Mouse (Mus musculus): ENCODE data around the gene 4930404N11Rik. TPM values are rescaled to one million over a fixed set of nuclear protein-coding genes. Genes with fewer than 3 reads are reported as not detected.

4930404N11Rik gene
- polyA plus RNA-seq, 1 experiment from 2014 or later: 0.43 TPM

DNA sequence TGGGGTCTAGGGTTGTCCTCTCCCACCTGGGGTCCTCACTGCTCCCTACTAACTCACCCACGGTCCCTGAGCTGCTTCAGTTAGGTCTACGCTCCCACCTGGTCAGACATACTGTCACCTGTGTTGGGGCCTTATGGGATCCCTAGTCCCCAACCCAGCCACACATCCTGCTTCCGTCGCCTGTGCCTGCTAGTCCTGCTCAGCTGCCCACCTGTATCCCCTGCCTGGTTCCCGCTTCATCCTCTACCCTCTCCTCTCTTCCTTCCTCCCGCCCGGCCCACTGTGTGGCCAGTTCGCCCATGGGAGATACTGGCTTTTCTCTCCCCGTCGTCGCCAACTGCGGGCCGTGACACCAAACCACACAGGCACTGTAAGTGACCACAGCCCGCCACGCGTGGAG lies 50.0 kb downstream of the 4930404N11Rik start:
- peaks cover 24% of the 10 kb centered on the region for H3K4me1 ChIP-seq (ENCODE audit: control insufficient read depth, insufficient read depth, low read length)
- WGBS: 91% methylated on average over 16 of the region's 16 CpGs
- no peak overlapping the region for H3K9ac ChIP-seq (replicated peaks; ENCODE audit: low read depth, low read length)
- ATAC-seq (ENCODE audit: insufficient number of reproducible peaks, insufficient read depth, low FRiP score, low read depth): no peak
- no peak overlapping the region for H3K27ac ChIP-seq (ENCODE audit: low read length)
- H3K36me3 ChIP-seq (ENCODE audit: control insufficient read depth, insufficient read depth, low read length): peaks cover 62% of the 10 kb centered on the region
- no peak overlapping the region for H3K4me3 ChIP-seq (ENCODE audit: low read depth, low read length)
- no peaks in the 10 kb centered on the region for H3K9me3 ChIP-seq (ENCODE audit: control insufficient read depth, low read depth, low read length)
- H3K4me2 ChIP-seq (replicated peaks; ENCODE audit: low read depth, low read length): no peak overlapping the region
- no peaks in the 10 kb centered on the region for H3K27me3 ChIP-seq (ENCODE audit: control insufficient read depth, insufficient read depth, low read length)

DNA sequence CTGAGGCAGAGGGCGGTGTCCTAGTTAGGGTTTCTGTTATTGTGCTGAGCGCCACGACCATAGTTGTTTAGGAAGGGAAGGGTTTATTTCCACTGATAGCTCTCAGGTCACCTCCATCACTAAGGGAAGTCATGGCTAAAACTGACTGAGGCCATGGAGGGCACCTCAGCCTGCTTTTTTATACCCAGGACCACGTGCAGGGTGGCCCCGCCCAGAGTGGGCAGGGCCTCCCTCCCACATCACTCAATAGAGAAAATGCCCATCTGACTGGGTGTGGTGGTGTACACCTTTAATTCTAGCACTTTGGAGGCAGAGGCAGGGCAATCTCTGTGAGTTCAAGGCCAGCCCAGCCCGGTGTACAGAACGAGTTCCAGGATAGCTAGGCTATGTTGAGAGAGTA lies 51.4 kb downstream of the 4930404N11Rik start:
- peaks cover 20% of the 10 kb centered on the region for H3K4me1 ChIP-seq (ENCODE audit: control insufficient read depth, insufficient read depth, low read length)
- H3K9me3 ChIP-seq (ENCODE audit: control insufficient read depth, low read depth, low read length): no peaks in the 10 kb centered on the region
- no peak overlapping the region for H3K4me2 ChIP-seq (replicated peaks; ENCODE audit: low read depth, low read length)
- H3K4me3 ChIP-seq (ENCODE audit: low read depth, low read length): no peak overlapping the region
- 79% methylated on average over 7 of the region's 7 CpGs for WGBS
- no peak overlapping the region for H3K9ac ChIP-seq (replicated peaks; ENCODE audit: low read depth, low read length)
- H3K27ac ChIP-seq (ENCODE audit: low read length): no peak overlapping the region
- H3K27me3 ChIP-seq (ENCODE audit: control insufficient read depth, insufficient read depth, low read length): no peaks in the 10 kb centered on the region
- no peak for ATAC-seq (ENCODE audit: insufficient number of reproducible peaks, insufficient read depth, low FRiP score, low read depth)
- peaks cover 70% of the 10 kb centered on the region for H3K36me3 ChIP-seq (ENCODE audit: control insufficient read depth, insufficient read depth, low read length)

DNA sequence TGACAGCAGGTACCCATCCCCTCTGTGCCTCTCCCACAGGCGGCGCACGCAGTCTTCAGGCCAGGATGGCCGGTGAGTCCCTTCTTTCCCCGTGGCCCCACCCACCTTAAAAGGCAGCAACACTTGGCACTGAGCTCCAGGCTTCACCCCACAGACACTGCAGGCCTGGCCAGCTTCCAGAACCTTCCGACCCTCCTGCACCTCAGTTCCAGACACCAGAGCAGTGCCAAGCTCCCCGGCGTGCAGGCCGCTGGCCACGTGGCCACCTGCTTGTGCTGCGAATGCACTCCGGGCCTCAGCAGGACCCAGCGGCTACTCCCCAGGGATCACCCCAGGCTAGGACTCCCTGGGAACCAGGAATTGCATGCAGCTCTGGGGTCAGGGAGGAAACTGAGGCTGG lies 52.0 kb downstream of the 4930404N11Rik start:
- no peak overlapping the region for H3K4me3 ChIP-seq (ENCODE audit: low read depth, low read length)
- 95% methylated on average over 13 of the region's 13 CpGs for WGBS
- H3K9me3 ChIP-seq (ENCODE audit: control insufficient read depth, low read depth, low read length): no peaks in the 10 kb centered on the region
- no peaks in the 10 kb centered on the region for H3K27me3 ChIP-seq (ENCODE audit: control insufficient read depth, insufficient read depth, low read length)
- H3K4me2 ChIP-seq (replicated peaks; ENCODE audit: low read depth, low read length): no peak overlapping the region
- H3K4me1 ChIP-seq (ENCODE audit: control insufficient read depth, insufficient read depth, low read length): peaks cover 14% of the 10 kb centered on the region; the same call in 1 of the 2 replicates
- no peak for ATAC-seq (ENCODE audit: insufficient number of reproducible peaks, insufficient read depth, low FRiP score, low read depth)
- H3K9ac ChIP-seq (replicated peaks; ENCODE audit: low read depth, low read length): no peak overlapping the region
- peaks cover 72% of the 10 kb centered on the region for H3K36me3 ChIP-seq (ENCODE audit: control insufficient read depth, insufficient read depth, low read length)
- no peak overlapping the region for H3K27ac ChIP-seq (ENCODE audit: low read length)

Small RNA genes lying within 50 kb of the gene (microRNA-seq; reads per million reads assigned to microRNA genes)
- not detected for gene Mir6913

Other genes with a start within 250 kb of the 4930404N11Rik start
- 25.5 and 27.4 TPM in 2 replicates for gene Zbtb7a, start 230.6 kb downstream of the 4930404N11Rik start, polyA plus RNA-seq (2014; fragmentation: Nextera tagmentation; extraction: Ambion mirVana)
- gene Pias4, start 197.9 kb downstream of the 4930404N11Rik start, polyA plus RNA-seq (2014; fragmentation: Nextera tagmentation; extraction: Ambion mirVana): 32.7 and 40.9 TPM in 2 replicates
- 416 and 434 TPM in 2 replicates for gene Eef2, start 189.2 kb downstream of the 4930404N11Rik start, polyA plus RNA-seq (2014; fragmentation: Nextera tagmentation; extraction: Ambion mirVana)
- 48.9 and 58.7 TPM in 2 replicates for gene Dapk3, start 182.8 kb downstream of the 4930404N11Rik start, polyA plus RNA-seq (2014; fragmentation: Nextera tagmentation; extraction: Ambion mirVana)
- gene 4930442H23Rik, start 182.0 kb downstream of the 4930404N11Rik start, polyA plus RNA-seq (2014; fragmentation: Nextera tagmentation; extraction: Ambion mirVana): not detected in 2 replicates
- 0.14 and 0.35 TPM in 2 replicates for gene Nmrk2, start 163.8 kb downstream of the 4930404N11Rik start, polyA plus RNA-seq (2014; fragmentation: Nextera tagmentation; extraction: Ambion mirVana)
- gene Atcay, start 135.0 kb downstream of the 4930404N11Rik start, polyA plus RNA-seq (2014; fragmentation: Nextera tagmentation; extraction: Ambion mirVana): 1.9 and 2.2 TPM in 2 replicates
- 9.2 and 10.8 TPM in 2 replicates for gene Zfr2, start 132.7 kb downstream of the 4930404N11Rik start, polyA plus RNA-seq (2014; fragmentation: Nextera tagmentation; extraction: Ambion mirVana)
- 3.4 and 3.9 TPM in 2 replicates for gene Matk, start 112.9 kb downstream of the 4930404N11Rik start, polyA plus RNA-seq (2014; fragmentation: Nextera tagmentation; extraction: Ambion mirVana)
- 223 and 246 TPM in 2 replicates for gene Mrpl54, start 98.9 kb downstream of the 4930404N11Rik start, polyA plus RNA-seq (2014; fragmentation: Nextera tagmentation; extraction: Ambion mirVana)
- gene Apba3, start 98.9 kb downstream of the 4930404N11Rik start, polyA plus RNA-seq (2014; fragmentation: Nextera tagmentation; extraction: Ambion mirVana): 47.0 and 51.1 TPM in 2 replicates
- 21.6 and 25.2 TPM in 2 replicates for gene Tjp3, start 74.2 kb downstream of the 4930404N11Rik start, polyA plus RNA-seq (2014; fragmentation: Nextera tagmentation; extraction: Ambion mirVana)
- gene Pip5k1c, start 72.9 kb downstream of the 4930404N11Rik start, polyA plus RNA-seq (2014; fragmentation: Nextera tagmentation; extraction: Ambion mirVana): 50.1 and 51.4 TPM in 2 replicates
- 21.3 and 21.7 TPM in 2 replicates for gene Cactin, start 44.7 kb downstream of the 4930404N11Rik start, polyA plus RNA-seq (2014; fragmentation: Nextera tagmentation; extraction: Ambion mirVana)
- 23.1 and 23.4 TPM in 2 replicates for gene Tbxa2r, start 37.1 kb downstream of the 4930404N11Rik start, polyA plus RNA-seq (2014; fragmentation: Nextera tagmentation; extraction: Ambion mirVana)
- gene Gipc3, start 22.6 kb downstream of the 4930404N11Rik start, polyA plus RNA-seq (2014; fragmentation: Nextera tagmentation; extraction: Ambion mirVana): 0.07 TPM in 1 of 2 replicates, not detected in the other
- 98.6 TPM in 2 replicates for gene Hmg20b, start 15.3 kb downstream of the 4930404N11Rik start, polyA plus RNA-seq (2014; fragmentation: Nextera tagmentation; extraction: Ambion mirVana)
- 4.7 and 4.8 TPM in 2 replicates for gene Mfsd12, start 8.3 kb downstream of the 4930404N11Rik start, polyA plus RNA-seq (2014; fragmentation: Nextera tagmentation; extraction: Ambion mirVana)
- 81.3 and 88.7 TPM in 2 replicates for gene Fzr1, start 12.7 kb upstream of the 4930404N11Rik start, polyA plus RNA-seq (2014; fragmentation: Nextera tagmentation; extraction: Ambion mirVana)
- gene Dohh, start 18.6 kb upstream of the 4930404N11Rik start, polyA plus RNA-seq (2014; fragmentation: Nextera tagmentation; extraction: Ambion mirVana): 44.8 and 48.5 TPM in 2 replicates
- 3.1 and 4.1 TPM in 2 replicates for gene Gm48551, start 18.6 kb upstream of the 4930404N11Rik start, polyA plus RNA-seq (2014; fragmentation: Nextera tagmentation; extraction: Ambion mirVana)
- gene Gm48552, start 23.2 kb upstream of the 4930404N11Rik start, polyA plus RNA-seq (2014; fragmentation: Nextera tagmentation; extraction: Ambion mirVana): 1.0 and 1.1 TPM in 2 replicates
- gene Smim24, start 27.2 kb upstream of the 4930404N11Rik start, polyA plus RNA-seq (2014; fragmentation: Nextera tagmentation; extraction: Ambion mirVana): 17.7 and 21.5 TPM in 2 replicates
- gene Nfic, start 89.8 kb upstream of the 4930404N11Rik start, polyA plus RNA-seq (2014; fragmentation: Nextera tagmentation; extraction: Ambion mirVana): 76.0 and 80.1 TPM in 2 replicates
- 1.7 and 2.2 TPM in 2 replicates for gene Celf5, start 116.9 kb upstream of the 4930404N11Rik start, polyA plus RNA-seq (2014; fragmentation: Nextera tagmentation; extraction: Ambion mirVana)
- gene Ncln, start 130.6 kb upstream of the 4930404N11Rik start, polyA plus RNA-seq (2014; fragmentation: Nextera tagmentation; extraction: Ambion mirVana): 79.1 and 79.3 TPM in 2 replicates
- gene S1pr4, start 134.3 kb upstream of the 4930404N11Rik start, polyA plus RNA-seq (2014; fragmentation: Nextera tagmentation; extraction: Ambion mirVana): 0.41 and 0.72 TPM in 2 replicates
- 3.6 and 7.4 TPM in 2 replicates for gene Gna15, start 158.4 kb upstream of the 4930404N11Rik start, polyA plus RNA-seq (2014; fragmentation: Nextera tagmentation; extraction: Ambion mirVana)
- 86.2 and 89.3 TPM in 2 replicates for gene Gna11, start 179.4 kb upstream of the 4930404N11Rik start, polyA plus RNA-seq (2014; fragmentation: Nextera tagmentation; extraction: Ambion mirVana)
- 363 and 388 TPM in 2 replicates for gene Aes, start 193.7 kb upstream of the 4930404N11Rik start, polyA plus RNA-seq (2014; fragmentation: Nextera tagmentation; extraction: Ambion mirVana)
- 17.7 and 19.1 TPM in 2 replicates for gene Tle2, start 208.7 kb upstream of the 4930404N11Rik start, polyA plus RNA-seq (2014; fragmentation: Nextera tagmentation; extraction: Ambion mirVana)
- gene Tle6, start 235.3 kb upstream of the 4930404N11Rik start, polyA plus RNA-seq (2014; fragmentation: Nextera tagmentation; extraction: Ambion mirVana): 14.3 and 18.2 TPM in 2 replicates
- gene BC025920, start 240.5 kb upstream of the 4930404N11Rik start, polyA plus RNA-seq (2014; fragmentation: Nextera tagmentation; extraction: Ambion mirVana): 0.57 and 0.69 TPM in 2 replicates